Mouse (Mus musculus) cerebellum, adult 18-20 months (tissue): ENCODE data around the gene Slc24a2.

Experiments
- DNase-seq, 2 experiments: peaks; one replicate each; pipeline ENCODE4 v3.0.0; 2021

Gene Slc24a2

GRCm38 (mm10) chr4:87229960-87230551 lies at the start of gene Slc24a2:
Gene Slc24a2 (minus strand): TSS chr4:87230477.
- peak; percentile 43 to 58 for DNase-seq

- no peak for DNase-seq
Observed at GRCm38 (mm10) chr4:87274825-87275224, 44.5 kb upstream of the Slc24a2 start.

- DNase-seq: no peak
Observed at GRCm38 (mm10) chr4:87274276-87274675, 44.0 kb upstream of the Slc24a2 start.

GRCm38 (mm10) chr4:87273476-87273875 lies 43.2 kb upstream of the Slc24a2 start:
- no peak for DNase-seq

GRCm38 (mm10) chr4:87229224-87229959 lies 885 bp downstream of the Slc24a2 start:
- DNase-seq: no peak

GRCm38 (mm10) chr4:87221586-87221985 lies 8.7 kb downstream of the Slc24a2 start:
- DNase-seq: peak in 1 of 2 experiments; percentile 13

GRCm38 (mm10) chr4:87218196-87218595 lies 12.1 kb downstream of the Slc24a2 start:
- DNase-seq: peak in 1 of 2 experiments; percentile 24

GRCm38 (mm10) chr4:87211344-87211978 lies 18.8 kb downstream of the Slc24a2 start:
- DNase-seq: no peak

- DNase-seq: no peak
Observed at GRCm38 (mm10) chr4:87210533-87210932, 19.7 kb downstream of the Slc24a2 start.

GRCm38 (mm10) chr4:87202081-87202480 lies 28.2 kb downstream of the Slc24a2 start:
- peak; percentile 22 to 39 for DNase-seq

- no peak for DNase-seq
Observed at GRCm38 (mm10) chr4:87201229-87201628, 29.0 kb downstream of the Slc24a2 start.

- no peak for DNase-seq
Observed at GRCm38 (mm10) chr4:87184147-87184930, 45.9 kb downstream of the Slc24a2 start.

GRCm38 (mm10) chr4:87177116-87177515 lies 53.2 kb downstream of the Slc24a2 start:
- peak in 1 of 2 experiments; percentile 10 for DNase-seq

GRCm38 (mm10) chr4:87163945-87164344 lies 66.3 kb downstream of the Slc24a2 start:
- no peak for DNase-seq

GRCm38 (mm10) chr4:87158053-87158452 lies 72.2 kb downstream of the Slc24a2 start:
- no peak for DNase-seq

- no peak for DNase-seq
Observed at GRCm38 (mm10) chr4:87151990-87152389, 78.3 kb downstream of the Slc24a2 start.

GRCm38 (mm10) chr4:87149584-87149983 lies 80.7 kb downstream of the Slc24a2 start:
- DNase-seq: no peak

- DNase-seq: peak; percentile 13 to 29
Observed at GRCm38 (mm10) chr4:87141590-87142365, 88.5 kb downstream of the Slc24a2 start.

GRCm38 (mm10) chr4:87140901-87141300 lies 89.4 kb downstream of the Slc24a2 start:
- peak; percentile 6 to 22 for DNase-seq

GRCm38 (mm10) chr4:87132525-87132924 lies 97.8 kb downstream of the Slc24a2 start:
- DNase-seq: no peak

- DNase-seq: no peak
Observed at GRCm38 (mm10) chr4:87126756-87127155, 103.5 kb downstream of the Slc24a2 start.

GRCm38 (mm10) chr4:87119758-87120157 lies 110.5 kb downstream of the Slc24a2 start:
- no peak for DNase-seq
